Mouse (Mus musculus): Measurements from ENCODE around the gene Ints7. TPM values are rescaled to one million over a fixed set of nuclear protein-coding genes. Genes with fewer than 3 reads are reported as not detected.

The Ints7 gene
- total RNA-seq (2021): 10 to 100 TPM; 33.5 to 34.9 TPM
- long read RNA-seq, experiment 1, full-length matches to known transcripts: 18 of 29 reads
- long read RNA-seq, experiment 1, partial matches to known transcripts: 6 of 29 reads
- long read RNA-seq, experiment 1, other reads (novel, unspliced or antisense): 5 of 29 reads
- long read RNA-seq, experiment 2, full-length matches to known transcripts: 11 of 21 reads
- long read RNA-seq, experiment 2, partial matches to known transcripts: 6 of 21 reads
- long read RNA-seq, experiment 2, other reads (novel, unspliced or antisense): 4 of 21 reads

DNA sequence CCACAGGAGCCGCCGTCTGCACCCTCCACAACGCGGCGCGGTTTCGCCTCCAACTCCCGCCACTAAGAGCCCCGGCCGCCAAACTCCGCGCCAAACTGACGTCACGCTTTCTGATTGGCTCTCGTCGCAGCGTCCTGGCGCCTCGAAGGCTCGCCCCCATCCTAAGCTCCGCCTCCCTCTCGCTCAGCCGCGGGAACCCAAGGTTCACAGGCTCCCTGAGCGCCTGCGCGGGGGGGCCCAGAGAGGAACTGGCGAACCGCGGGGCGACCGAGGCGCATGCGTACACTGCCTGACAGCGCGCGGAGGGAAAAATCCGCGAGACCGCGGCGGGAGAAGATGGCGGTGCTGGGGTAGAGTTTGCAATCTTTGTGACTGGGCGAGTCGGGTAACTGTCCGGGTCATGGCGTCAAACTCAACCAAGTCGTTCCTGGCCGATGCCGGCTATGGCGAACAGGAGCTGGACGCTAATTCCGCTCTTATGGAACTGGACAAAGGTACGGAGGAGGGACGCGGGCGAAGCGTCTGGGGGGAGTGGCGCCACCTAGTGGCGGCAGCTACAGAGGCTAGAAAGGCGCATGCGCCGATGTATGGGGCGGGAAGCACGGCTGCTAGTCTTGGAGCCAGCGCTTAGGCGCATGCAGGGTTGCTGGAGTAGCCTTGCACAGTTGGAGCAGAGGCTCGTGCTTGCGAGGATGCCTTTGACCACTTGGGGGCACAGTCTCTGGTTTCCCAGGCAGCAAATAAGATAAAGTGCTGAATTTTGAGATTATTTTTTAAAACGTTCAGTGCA, at the start of gene Ints7, which contains the start of gene Dtl:
Gene Ints7 (plus strand): TSS at position 179 of the 790 bp plus-strand sequence.
Gene Dtl (minus strand): TSS at position 87 of the 790 bp plus-strand sequence.
- intact Hi-C loops (cut with DNase I): loop anchor here (2.0 to 5.0 kb wide), 2 partner anchors 142 to 243 kb away; partner anchors contain the start of gene Lpgat1
- DNase-seq (ENCODE audit: low spot score in 2 of 2): peak; percentile 99

DNA sequence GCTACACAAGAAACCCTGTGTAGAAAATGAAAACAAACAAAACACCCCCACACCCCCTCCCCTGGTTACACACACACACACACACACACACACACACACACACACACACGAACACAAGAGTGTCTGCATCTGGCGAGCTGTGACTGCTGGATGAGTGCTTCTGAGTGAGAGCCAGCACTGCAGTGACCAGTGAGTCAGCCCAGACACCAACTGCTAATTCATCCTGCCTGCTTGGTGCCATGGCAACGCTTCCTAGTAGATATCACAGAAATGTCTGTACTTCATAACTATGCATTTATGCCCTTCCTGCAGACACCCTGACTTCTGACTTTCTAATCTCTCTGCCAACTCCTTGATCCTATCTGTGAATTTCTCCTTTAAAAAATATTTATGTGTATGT, 48.3 kb upstream of the Ints7 start:
- DNase-seq (ENCODE audit: low spot score in 2 of 2): peak; percentile 49 to 50
- intact Hi-C loops (cut with DNase I): no loop called here

DNA sequence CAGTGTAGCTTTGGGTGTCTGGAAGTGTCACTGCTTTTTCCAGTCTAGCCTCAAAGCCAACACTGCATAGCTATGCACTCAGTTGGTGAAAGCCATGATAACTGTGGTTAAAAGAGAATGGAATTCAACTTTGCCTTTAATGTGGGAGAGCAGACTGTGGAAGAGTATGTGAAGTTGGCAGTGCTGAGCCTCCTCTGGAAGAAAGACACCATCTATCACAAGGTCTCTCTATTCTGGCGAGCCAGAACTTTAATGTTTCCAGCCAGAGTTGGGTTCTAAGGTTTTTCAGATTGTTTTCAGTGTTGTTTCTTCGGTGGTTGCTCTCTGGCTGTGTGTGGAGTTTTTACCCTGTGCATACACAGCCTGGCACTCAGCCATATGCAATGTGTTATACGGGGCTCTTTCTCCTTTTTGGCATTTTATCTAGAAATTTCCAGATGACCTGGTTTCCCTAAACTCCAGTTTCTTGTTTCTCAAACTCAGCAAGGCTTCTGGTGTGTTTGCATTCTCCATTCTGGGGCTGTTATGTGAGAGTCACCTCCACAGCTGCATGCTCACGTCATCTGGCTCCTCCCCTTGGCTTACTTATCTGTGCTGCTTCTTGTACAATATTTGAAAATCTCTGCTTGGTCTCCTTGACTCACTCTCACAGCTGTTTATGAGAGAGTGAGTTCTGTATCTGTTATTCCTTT, 47.4 kb upstream of the Ints7 start:
- DNase-seq (ENCODE audit: low spot score in 2 of 2): peak; percentile 7 to 30
- intact Hi-C loops (cut with DNase I): no loop called here

DNA sequence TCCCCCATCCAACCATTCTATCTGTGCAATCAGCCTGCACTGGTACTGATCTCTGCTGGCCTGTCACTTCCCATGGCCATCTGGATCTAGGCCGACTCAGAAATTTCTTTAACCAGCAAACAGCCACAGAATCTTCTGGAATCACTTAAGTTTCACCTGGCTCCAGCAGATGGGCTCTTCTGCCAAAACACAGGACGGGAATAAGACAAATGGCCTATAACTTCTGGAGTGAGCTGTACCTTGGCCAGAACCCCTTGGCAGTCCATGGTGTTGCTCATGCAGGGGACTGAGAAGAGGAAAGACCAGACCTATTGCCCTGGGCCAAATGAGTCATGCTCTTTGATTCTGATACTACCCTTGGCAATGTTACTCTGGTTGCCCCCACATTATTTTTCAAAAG, 46.0 kb upstream of the Ints7 start:
- intact Hi-C loops (cut with DNase I): no loop called here

DNA sequence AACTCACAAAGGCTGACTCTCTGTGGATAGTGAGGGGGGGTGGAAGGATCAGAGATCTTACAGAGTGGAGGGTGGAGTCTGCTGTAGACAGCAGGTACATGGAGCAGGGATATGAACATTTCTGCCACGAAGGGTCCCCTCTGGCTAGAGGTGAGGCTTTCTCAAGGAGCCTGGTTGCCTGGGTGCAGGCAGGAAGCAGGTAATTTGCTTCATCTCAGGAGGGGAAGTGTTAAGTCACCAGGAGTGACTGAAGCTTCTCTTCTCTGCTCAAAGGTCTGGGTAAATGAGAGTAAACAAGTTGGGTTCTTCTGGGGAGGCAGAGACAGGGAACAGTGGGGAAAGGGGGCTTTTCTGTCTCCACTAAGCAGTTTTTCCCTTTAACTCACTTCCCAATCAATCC, 44.4 kb upstream of the Ints7 start:
- intact Hi-C loops (cut with DNase I): no loop called here
- DNase-seq (ENCODE audit: low spot score in 2 of 2): no peak

More for the DNA sequence above, 46.0 kb upstream of the Ints7 start:
- no peak for DNase-seq (ENCODE audit: low spot score in 2 of 2)

DNA sequence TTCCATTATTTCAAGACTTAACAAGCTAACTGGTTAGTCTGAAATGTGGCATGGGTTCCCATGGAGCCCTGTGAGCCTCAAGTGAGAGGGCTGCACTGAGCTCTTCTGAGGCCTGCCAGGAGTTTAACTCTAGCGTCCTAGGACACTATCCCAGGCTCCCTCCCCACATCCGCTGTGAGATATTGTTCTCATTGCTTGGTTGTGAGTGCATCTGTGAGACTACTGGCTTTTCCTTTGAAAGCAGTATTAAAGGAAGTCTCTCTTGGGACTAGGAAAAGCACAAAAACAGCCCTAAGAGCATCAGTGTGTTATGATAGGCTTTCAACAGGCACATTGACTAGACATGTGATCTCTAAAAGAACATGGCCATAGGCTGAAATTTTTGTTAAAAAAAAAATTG, 40.5 kb upstream of the Ints7 start:
- no peak for DNase-seq (ENCODE audit: low spot score in 2 of 2)
- intact Hi-C loops (cut with DNase I): no loop called here

DNA sequence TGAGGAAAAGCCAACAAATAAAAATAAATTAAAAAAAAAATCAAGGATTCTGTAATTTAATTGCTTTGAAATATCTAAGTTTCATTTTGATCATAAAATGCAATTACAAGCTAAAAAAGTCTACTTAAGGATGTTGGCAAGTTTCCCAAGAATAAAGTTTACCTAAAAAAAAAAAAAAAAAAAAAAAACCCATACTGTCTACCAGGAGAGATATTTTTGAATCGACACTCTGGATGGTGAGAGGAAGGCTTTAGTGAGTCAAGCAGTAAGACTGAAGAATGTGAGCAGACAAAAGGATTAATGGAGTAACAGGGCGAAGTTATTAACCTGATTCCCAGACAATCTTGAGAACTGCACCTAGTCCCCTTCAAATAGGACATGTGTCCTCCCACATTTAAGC, 35.1 kb upstream of the Ints7 start:
- DNase-seq (ENCODE audit: low spot score in 2 of 2): no peak
- intact Hi-C loops (cut with DNase I): loop anchor here (5.0 kb wide), 1 partner anchor 68 kb away; no protein-coding TSS in a partner anchor

DNA sequence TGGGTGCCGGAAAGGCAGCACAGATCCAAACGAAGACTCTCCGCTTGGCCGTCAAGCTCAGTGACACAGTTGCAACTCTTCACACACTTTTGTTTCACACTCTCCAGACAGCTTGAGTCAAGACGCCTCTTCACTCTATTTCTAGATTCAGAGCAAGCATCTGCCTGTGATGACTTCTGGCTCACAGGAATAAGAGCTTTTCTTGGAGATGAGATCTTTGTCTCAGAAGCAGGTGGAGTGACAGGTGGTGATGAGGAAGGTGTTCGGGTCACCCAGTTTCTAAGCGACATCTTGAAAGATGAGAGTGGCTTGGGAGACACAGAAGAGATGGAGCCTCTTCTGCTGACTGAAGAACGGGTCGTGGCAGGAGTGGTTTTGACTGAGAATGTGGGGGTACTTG, 34.4 kb upstream of the Ints7 start:
- intact Hi-C loops (cut with DNase I): loop anchor here (5.0 kb wide), 1 partner anchor 69 kb away; no protein-coding TSS in a partner anchor
- peak; percentile 55 to 71 for DNase-seq (ENCODE audit: low spot score in 2 of 2)

DNA sequence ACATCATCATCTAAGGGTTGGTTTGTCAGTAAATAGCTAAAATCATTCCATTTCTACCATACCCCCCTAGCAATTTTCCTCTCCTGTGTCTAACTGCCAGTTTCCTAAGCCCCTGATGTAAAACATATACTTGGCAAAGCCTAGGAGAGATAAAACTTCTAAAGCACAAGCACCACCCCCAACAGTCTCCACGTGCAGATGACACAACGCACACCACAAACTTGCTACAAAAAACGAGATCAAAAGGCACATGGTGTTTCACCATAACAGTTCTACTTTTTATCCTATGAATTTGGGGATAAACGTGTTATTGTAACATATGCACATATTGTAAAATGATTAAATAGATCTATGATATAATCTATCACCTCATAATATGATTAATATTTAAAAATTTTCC, 33.8 kb upstream of the Ints7 start:
- DNase-seq (ENCODE audit: low spot score in 2 of 2): peak in 1 of 2 experiments; percentile 27
- intact Hi-C loops (cut with DNase I): loop anchor here (5.0 kb wide), 1 partner anchor 69 kb away; no protein-coding TSS in a partner anchor

DNA sequence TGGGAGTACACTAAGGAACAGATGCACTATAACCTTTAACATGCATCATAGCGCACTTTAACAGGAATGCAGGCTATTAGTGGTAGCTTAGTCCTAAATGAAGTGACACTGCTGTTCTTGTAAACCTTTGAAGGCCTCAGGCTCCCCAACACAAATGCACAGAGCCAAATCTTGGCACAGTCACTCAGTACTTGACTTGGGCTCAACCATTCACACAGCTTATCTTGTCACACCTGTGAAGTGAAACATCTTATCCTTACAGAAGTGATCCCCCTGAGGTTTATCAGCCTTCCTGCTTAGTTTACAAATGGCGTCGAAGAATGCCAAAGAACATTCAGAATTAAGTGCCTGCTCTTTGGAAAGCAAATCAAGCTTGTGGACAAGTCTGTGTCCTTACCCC, 31.7 kb upstream of the Ints7 start:
- DNase-seq (ENCODE audit: low spot score in 2 of 2): no peak
- intact Hi-C loops (cut with DNase I): loop anchor here (5.0 kb wide), 1 partner anchor 71 kb away; no protein-coding TSS in a partner anchor

DNA sequence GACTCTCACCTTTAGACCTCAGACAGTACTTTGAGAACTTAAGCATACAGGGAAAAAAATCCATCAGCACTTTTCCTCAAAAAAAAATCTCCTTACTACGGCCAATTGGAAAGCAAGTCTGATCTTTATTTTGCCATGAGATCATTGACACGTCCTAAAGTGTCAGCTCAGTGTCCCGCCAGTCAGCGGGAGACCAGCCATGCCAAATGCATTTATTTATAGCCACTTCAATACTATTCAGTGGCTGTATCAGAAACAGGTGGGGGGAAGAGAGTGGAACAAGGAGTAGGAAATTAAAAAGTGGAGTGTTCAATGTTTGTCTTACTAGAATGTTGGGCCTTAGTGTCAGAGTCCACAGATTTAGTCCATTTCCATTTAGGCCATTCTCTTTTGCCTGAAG, 24.6 kb upstream of the Ints7 start:
- no peak for DNase-seq (ENCODE audit: low spot score in 2 of 2)
- intact Hi-C loops (cut with DNase I): no loop called here

DNA sequence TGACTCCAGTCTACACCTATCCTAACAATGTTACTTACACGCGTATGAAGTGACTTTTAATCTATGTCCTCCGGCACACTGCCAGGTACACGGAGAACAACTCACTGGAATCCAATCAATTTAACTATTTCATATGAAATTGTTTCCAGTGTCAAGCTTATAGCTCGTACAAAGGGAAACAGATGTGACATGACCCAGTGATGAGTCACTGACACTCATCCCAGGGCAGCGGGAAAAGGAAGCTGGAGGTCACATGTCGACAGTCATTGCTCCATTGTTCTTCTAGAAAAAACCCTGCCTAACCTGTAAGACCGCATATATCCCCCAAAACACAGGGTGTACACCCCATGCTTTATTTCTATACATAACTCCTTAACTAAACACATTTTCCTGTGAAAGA, 18.3 kb upstream of the Ints7 start:
- intact Hi-C loops (cut with DNase I): no loop called here

DNA sequence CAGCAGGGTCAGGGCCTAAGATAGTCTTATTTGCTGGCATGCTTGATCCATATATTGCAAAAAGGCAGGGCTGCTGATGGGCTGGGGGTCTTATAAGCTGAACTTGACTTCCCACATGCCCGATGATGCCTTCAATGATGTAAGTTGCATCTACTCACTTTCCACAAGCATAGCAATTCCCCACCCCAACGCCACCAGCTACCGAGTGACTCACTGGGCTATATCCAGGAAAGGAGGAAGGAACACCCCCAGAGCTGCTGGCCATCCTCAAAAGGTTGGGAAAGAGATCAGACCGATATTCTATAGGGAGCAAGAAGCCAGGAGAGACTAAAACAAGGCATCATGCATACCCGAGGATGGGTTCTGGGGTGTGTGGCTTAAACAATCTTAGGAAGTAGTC, 15.7 kb upstream of the Ints7 start:
- no peak for DNase-seq (ENCODE audit: low spot score in 2 of 2)
- intact Hi-C loops (cut with DNase I): loop anchor here (5.0 kb wide), 1 partner anchor 242 kb away; the partner anchor contains the start of gene Nenf

More for the DNA sequence above, 18.3 kb upstream of the Ints7 start:
- DNase-seq (ENCODE audit: low spot score in 2 of 2): no peak

DNA sequence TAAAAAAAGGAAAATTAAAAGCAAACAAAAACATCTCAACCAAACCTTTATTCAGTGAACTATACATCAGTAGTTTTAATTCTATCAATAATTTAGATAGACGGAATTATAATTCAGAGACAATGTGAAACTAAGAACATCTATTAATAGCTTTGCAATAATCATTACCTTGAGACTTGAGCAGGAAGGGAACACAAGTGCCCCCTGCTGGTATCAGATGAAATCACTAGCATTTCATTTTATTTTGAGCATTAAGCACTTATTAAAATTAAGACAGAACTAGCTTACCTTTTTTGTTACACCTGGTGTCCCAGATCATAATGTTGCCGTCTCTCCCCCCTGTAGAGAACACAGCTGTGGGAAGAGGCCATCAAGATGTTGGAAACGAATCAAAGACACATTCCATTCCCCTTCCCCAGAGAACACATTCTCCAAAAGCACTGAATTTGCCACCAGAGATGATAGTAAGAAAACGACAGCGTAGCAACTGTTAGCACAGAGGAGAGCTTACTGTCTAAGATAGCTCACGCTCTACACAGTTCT, 12.5 kb upstream of the Ints7 start:
- intact Hi-C loops (cut with DNase I): loop anchor here (2.0 to 5.0 kb wide), 3 partner anchors 172 to 246 kb away; partner anchors contain the start of gene Nenf
- DNase-seq (ENCODE audit: low spot score in 2 of 2): peak in 1 of 2 experiments; percentile 52

DNA sequence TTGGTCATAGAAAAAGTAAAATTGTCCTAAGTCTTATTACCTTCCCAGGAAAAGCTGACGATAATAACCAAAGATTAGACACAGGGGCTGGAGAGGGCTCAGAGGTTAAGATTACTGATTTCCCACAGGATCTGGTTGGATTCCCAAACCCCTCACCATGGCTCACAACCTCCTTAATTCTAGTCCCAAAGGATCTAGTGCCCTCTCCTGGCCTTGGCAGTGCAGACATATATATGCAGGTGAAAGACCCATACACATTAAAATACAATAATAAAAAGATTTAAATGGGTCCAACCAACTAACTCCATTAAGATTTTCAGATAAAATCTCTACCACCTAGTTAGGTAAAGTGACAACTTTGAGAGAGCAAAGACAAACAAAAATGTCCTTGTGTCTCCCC, 7.6 kb upstream of the Ints7 start:
- no peak for DNase-seq (ENCODE audit: low spot score in 2 of 2)

DNA sequence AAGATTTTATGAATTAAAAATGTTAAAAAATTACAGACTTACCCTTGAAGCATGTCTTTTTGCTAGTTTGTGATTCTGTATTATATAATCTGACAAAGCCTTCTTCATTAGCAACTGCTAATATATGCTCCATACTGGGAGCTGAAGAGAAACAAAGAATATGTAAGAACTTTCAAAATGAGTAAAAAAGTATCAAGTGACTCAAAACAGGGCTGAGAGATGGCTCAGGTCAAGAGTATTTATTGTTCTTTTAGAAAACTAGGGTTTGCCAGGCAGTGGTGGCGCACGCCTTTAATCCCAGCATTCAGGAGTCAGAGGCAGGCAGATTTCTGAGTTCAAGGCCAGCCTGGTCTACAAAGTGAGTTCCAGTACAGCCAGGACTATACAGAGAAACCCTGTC, 5.8 kb upstream of the Ints7 start:
- intact Hi-C loops (cut with DNase I): no loop called here
- no peak for DNase-seq (ENCODE audit: low spot score in 2 of 2)

More for the DNA sequence above, 7.6 kb upstream of the Ints7 start:
- intact Hi-C loops (cut with DNase I): no loop called here

DNA sequence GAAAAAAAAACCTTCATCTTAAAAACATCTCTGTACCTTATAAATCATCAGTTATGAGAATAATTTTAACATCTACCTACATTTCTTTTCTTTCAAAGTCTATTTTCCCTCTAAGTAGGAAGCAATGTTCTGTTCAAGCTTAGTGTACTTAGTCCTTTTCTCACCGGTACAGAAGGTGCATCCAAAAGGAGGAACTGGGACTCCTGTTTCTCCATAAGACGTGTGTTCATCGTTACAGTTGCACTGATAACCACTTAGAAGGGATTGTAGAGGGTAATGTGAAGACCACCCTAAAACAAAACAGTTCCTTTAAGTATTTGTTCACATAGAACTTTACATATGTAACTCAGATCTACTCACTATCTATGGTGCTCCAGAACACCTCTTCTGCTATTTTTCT, 5.0 kb upstream of the Ints7 start:
- intact Hi-C loops (cut with DNase I): no loop called here
- no peak for DNase-seq (ENCODE audit: low spot score in 2 of 2)

DNA sequence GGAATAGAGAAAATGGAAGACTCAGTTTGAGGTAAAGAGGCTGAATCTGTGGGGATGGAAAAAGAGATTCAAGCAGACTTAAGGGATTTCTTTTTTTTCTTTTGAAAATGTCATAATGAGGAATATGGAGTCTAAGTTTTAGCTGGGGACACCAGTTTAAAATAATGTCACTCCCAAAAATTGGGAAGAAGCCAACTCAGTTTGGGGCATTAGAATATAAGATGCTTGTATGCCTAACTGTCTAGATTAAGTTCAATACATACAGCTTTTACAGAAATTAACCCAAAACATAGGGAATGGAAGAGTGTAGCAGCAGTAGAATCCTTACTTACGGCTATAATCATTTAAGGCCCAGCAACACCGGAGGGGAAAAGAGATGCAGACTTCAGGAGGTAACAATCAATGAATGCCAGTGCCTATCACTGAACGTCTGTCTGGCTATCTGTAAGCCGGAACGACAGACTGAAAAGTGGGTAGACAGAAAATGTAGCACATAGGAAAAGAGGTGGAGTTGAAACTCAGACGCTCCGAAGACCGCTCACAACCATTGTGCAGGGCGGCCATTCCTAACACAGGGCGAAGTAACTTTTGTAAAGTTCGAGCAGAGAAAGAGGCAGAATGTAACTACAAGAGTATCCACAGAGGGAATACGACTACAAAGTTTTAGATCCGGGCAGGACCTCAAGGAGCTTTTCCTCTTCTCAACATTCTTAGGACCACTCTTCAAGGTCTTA, 1.4 kb upstream of the Ints7 start:
- intact Hi-C loops (cut with DNase I): no loop called here
- DNase-seq (ENCODE audit: low spot score in 2 of 2): no peak

All from left cerebral cortex, postnatal 14 days (tissue).